Mouse (Mus musculus): ENCODE data around the gene Safb. TPM values are rescaled to one million over a fixed set of nuclear protein-coding genes. Genes with fewer than 3 reads are reported as not detected.
A peak's percentile ranks its signal among the peaks of the same experiment; 100 is the strongest.

Gene Safb
- total and polyA plus RNA-seq, 2 experiments, result 20.8 to 56.2 TPM

- WGBS, result 93% methylated on average over 5 of the region's 5 CpGs
- TF ChIP-seq POLR2A (IDR thresholded peaks at IDR 0.05; ENCODE audit: extremely low read depth, insufficient read depth, low read length) (no peak), CTCF (IDR thresholded peaks at IDR 0.05; ENCODE audit: low read depth, low read length) (no peak)
- Histone ChIP-seq H3K27me3 (ENCODE audit: control insufficient read depth, insufficient read depth, low read length) (no peaks in the 10 kb centered on the region), H3K9ac (ENCODE audit: low read depth, low read length) (no peak overlapping the region), H3K79me2 (ENCODE audit: control insufficient read depth, insufficient read depth, low read length) (no peaks in the 10 kb centered on the region), H3K4me3 (ENCODE audit: insufficient read depth, low read depth, low read length) (no peak overlapping the region), H3K27ac (replicated peaks; ENCODE audit: insufficient read depth, low read depth, low read length) (no peak overlapping the region), H3K36me3 (ENCODE audit: control insufficient read depth, insufficient read depth, low read length) (peaks cover 69% of the 10 kb centered on the region), H3K4me1 (ENCODE audit: control insufficient read depth, insufficient read depth, low read length) (no peaks in the 10 kb centered on the region)
- DNase-seq (ENCODE audit: extremely low read depth, low read depth, low spot score), result no peak
Measured at GRCm38 (mm10) chr17:56566918-56567317, 17.7 kb upstream of the Safb start.

GRCm38 (mm10) chr17:56567370-56567769, 17.3 kb upstream of the Safb start:
- no peak for TF ChIP-seq POLR2A (IDR thresholded peaks at IDR 0.05; ENCODE audit: extremely low read depth, insufficient read depth, low read length)
- TF ChIP-seq CTCF (IDR thresholded peaks at IDR 0.05; ENCODE audit: low read depth, low read length), result no peak
- WGBS, result 37% methylated on average over 4 of the region's 4 CpGs

GRCm38 (mm10) chr17:56570287-56570686, 14.3 kb upstream of the Safb start:
- 78% methylated on average over 4 of the region's 4 CpGs for WGBS
- DNase-seq (ENCODE audit: extremely low read depth, low read depth, low spot score), result no peak
- H3K36me3 ChIP-seq (ENCODE audit: control insufficient read depth, insufficient read depth, low read length), result peaks cover 63% of the 10 kb centered on the region
- H3K27ac ChIP-seq (replicated peaks; ENCODE audit: insufficient read depth, low read depth, low read length), result no peak overlapping the region
- H3K27me3 ChIP-seq (ENCODE audit: control insufficient read depth, insufficient read depth, low read length), result no peaks in the 10 kb centered on the region
- no peak for TF ChIP-seq CTCF (IDR thresholded peaks at IDR 0.05; ENCODE audit: low read depth, low read length)
- TF ChIP-seq POLR2A (IDR thresholded peaks at IDR 0.05; ENCODE audit: extremely low read depth, insufficient read depth, low read length), result no peak
- H3K4me3 ChIP-seq (ENCODE audit: insufficient read depth, low read depth, low read length), result no peak overlapping the region
- no peaks in the 10 kb centered on the region for H3K79me2 ChIP-seq (ENCODE audit: control insufficient read depth, insufficient read depth, low read length)
- no peak overlapping the region for H3K9ac ChIP-seq (ENCODE audit: low read depth, low read length)
- H3K4me1 ChIP-seq (ENCODE audit: control insufficient read depth, insufficient read depth, low read length), result peaks cover 4% of the 10 kb centered on the region

More at GRCm38 (mm10) chr17:56567370-56567769, 17.3 kb upstream of the Safb start:
- peak; percentile 60 for DNase-seq (ENCODE audit: extremely low read depth, low read depth, low spot score)
- Histone ChIP-seq H3K4me3 (ENCODE audit: insufficient read depth, low read depth, low read length) (no peak overlapping the region), H3K27ac (replicated peaks; ENCODE audit: insufficient read depth, low read depth, low read length) (no peak overlapping the region), H3K9ac (ENCODE audit: low read depth, low read length) (no peak overlapping the region), H3K27me3 (ENCODE audit: control insufficient read depth, insufficient read depth, low read length) (no peaks in the 10 kb centered on the region), H3K4me1 (ENCODE audit: control insufficient read depth, insufficient read depth, low read length) (no peaks in the 10 kb centered on the region), H3K36me3 (ENCODE audit: control insufficient read depth, insufficient read depth, low read length) (peaks cover 69% of the 10 kb centered on the region), H3K79me2 (ENCODE audit: control insufficient read depth, insufficient read depth, low read length) (no peaks in the 10 kb centered on the region)

GRCm38 (mm10) chr17:56572154-56572553, 12.5 kb upstream of the Safb start:
- TF ChIP-seq POLR2A (IDR thresholded peaks at IDR 0.05; ENCODE audit: extremely low read depth, insufficient read depth, low read length) (no peak), CTCF (IDR thresholded peaks at IDR 0.05; ENCODE audit: low read depth, low read length) (no peak)
- Histone ChIP-seq H3K9ac (ENCODE audit: low read depth, low read length) (no peak overlapping the region), H3K4me1 (ENCODE audit: control insufficient read depth, insufficient read depth, low read length) (peaks cover 4% of the 10 kb centered on the region), H3K27ac (replicated peaks; ENCODE audit: insufficient read depth, low read depth, low read length) (no peak overlapping the region), H3K79me2 (ENCODE audit: control insufficient read depth, insufficient read depth, low read length) (no peaks in the 10 kb centered on the region), H3K4me3 (ENCODE audit: insufficient read depth, low read depth, low read length) (no peak overlapping the region), H3K27me3 (ENCODE audit: control insufficient read depth, insufficient read depth, low read length) (no peaks in the 10 kb centered on the region), H3K36me3 (ENCODE audit: control insufficient read depth, insufficient read depth, low read length) (peaks cover 57% of the 10 kb centered on the region)
- peak; percentile 60 for DNase-seq (ENCODE audit: extremely low read depth, low read depth, low spot score)
- WGBS, result 11% methylated on average over 1 of the region's 1 CpGs

GRCm38 (mm10) chr17:56572939-56573338, 11.7 kb upstream of the Safb start:
- no peaks in the 10 kb centered on the region for H3K27me3 ChIP-seq (ENCODE audit: control insufficient read depth, insufficient read depth, low read length)
- no peak overlapping the region for H3K9ac ChIP-seq (ENCODE audit: low read depth, low read length)
- peaks cover 57% of the 10 kb centered on the region for H3K36me3 ChIP-seq (ENCODE audit: control insufficient read depth, insufficient read depth, low read length)
- no peak overlapping the region for H3K4me3 ChIP-seq (ENCODE audit: insufficient read depth, low read depth, low read length)
- H3K79me2 ChIP-seq (ENCODE audit: control insufficient read depth, insufficient read depth, low read length), result no peaks in the 10 kb centered on the region
- DNase-seq (ENCODE audit: extremely low read depth, low read depth, low spot score), result peak; percentile 61
- no peak for TF ChIP-seq CTCF (IDR thresholded peaks at IDR 0.05; ENCODE audit: low read depth, low read length)
- no peak for TF ChIP-seq POLR2A (IDR thresholded peaks at IDR 0.05; ENCODE audit: extremely low read depth, insufficient read depth, low read length)
- H3K4me1 ChIP-seq (ENCODE audit: control insufficient read depth, insufficient read depth, low read length), result peaks cover 4% of the 10 kb centered on the region
- 62% methylated on average over 3 of the region's 3 CpGs for WGBS
- H3K27ac ChIP-seq (replicated peaks; ENCODE audit: insufficient read depth, low read depth, low read length), result no peak overlapping the region

GRCm38 (mm10) chr17:56583071-56583470, 1.6 kb upstream of the Safb start:
- Histone ChIP-seq H3K36me3 (ENCODE audit: control insufficient read depth, insufficient read depth, low read length) (peaks cover 26% of the 10 kb centered on the region), H3K9ac (ENCODE audit: low read depth, low read length) (peak overlapping the region; percentile 85), H3K27ac (replicated peaks; ENCODE audit: insufficient read depth, low read depth, low read length) (peak overlapping the region; percentile 92), H3K4me1 (ENCODE audit: control insufficient read depth, insufficient read depth, low read length) (peaks cover 22% of the 10 kb centered on the region), H3K27me3 (ENCODE audit: control insufficient read depth, insufficient read depth, low read length) (no peaks in the 10 kb centered on the region), H3K79me2 (ENCODE audit: control insufficient read depth, insufficient read depth, low read length) (peaks cover 51% of the 10 kb centered on the region), H3K4me3 (ENCODE audit: insufficient read depth, low read depth, low read length) (peak overlapping the region; percentile 78)
- TF ChIP-seq POLR2A (IDR thresholded peaks at IDR 0.05; ENCODE audit: extremely low read depth, insufficient read depth, low read length) (no peak), CTCF (IDR thresholded peaks at IDR 0.05; ENCODE audit: low read depth, low read length) (no peak)
- no peak for DNase-seq (ENCODE audit: extremely low read depth, low read depth, low spot score)
- WGBS, result 31% methylated on average over 1 of the region's 1 CpGs

Measured in liver, adult 2 months (tissue).